Mouse (Mus musculus): ENCODE data around the gene Ap4s1.

- TF ChIP-seq POLR2A (IDR thresholded peaks at IDR 0.05; ENCODE audit: insufficient read depth, low read depth, low read length): no peak
- no peak for TF ChIP-seq CTCF (IDR thresholded peaks at IDR 0.05; ENCODE audit: insufficient read depth, low read depth, low read length)
Measured at GRCm38 (mm10) chr12:51704572-51704971, 13.7 kb downstream of the Ap4s1 start.
